Mouse (Mus musculus) brown adipose tissue, adult 24 weeks (tissue): ENCODE data around the gene Cxcl12. TPM values are rescaled to one million over a fixed set of nuclear protein-coding genes. Genes with fewer than 3 reads are reported as not detected.

ENCODE experiments used
- H3K27ac ChIP-seq: fragments of 200-500 bp; replicated peaks from 2 replicates; pipeline ENCODE4 v1.5.1; 2012; ENCODE audit warnings: low read depth, mild to moderate bottlenecking, low read length
- H3K4me1 ChIP-seq: fragments of 200-500 bp; 2 replicates; pipeline ENCODE4 v1.6.1; 2012; ENCODE audit warnings: low read length, mixed read lengths; ENCODE audit not compliant: control insufficient read depth, insufficient read depth, insufficient read length
- H3K4me3 ChIP-seq: fragments of 200-500 bp; 2 replicates; pipeline ENCODE4 v1.5.1; 2012; ENCODE audit warnings: low read depth, mild to moderate bottlenecking, low read length, moderate library complexity; ENCODE audit not compliant: insufficient read depth
- polyA plus RNA-seq: library from polyadenylated mRNA; stranded (reverse); fragments of >200 nt; gene quantifications from 2 replicates; pipeline ENCODE4 v1.2.4, GENCODE M21; 2012; ENCODE audit not compliant: missing spikeins, insufficient read depth, insufficient read length

Gene Cxcl12
- polyA plus RNA-seq, 1 experiment = 46.0 TPM

- H3K27ac ChIP-seq = peak overlapping the region; percentile 71
- H3K4me3 ChIP-seq = peak overlapping the region; percentile 71; the same call in 1 of the 2 replicates
- no peaks in the 10 kb centered on the region for H3K4me1 ChIP-seq
Measured at GRCm38 (mm10) chr6:117166581-117167425, 1.5 kb upstream of the Cxcl12 start.

- Histone ChIP-seq H3K4me1 (no peaks in the 10 kb centered on the region), H3K4me3 (peak overlapping the region; percentile 71), H3K27ac (peak overlapping the region; percentile 71)
Measured at GRCm38 (mm10) chr6:117167426-117167730, 957 bp upstream of the Cxcl12 start.

- Histone ChIP-seq H3K27ac (peak overlapping the region; percentile 66), H3K4me1 (no peaks in the 10 kb centered on the region), H3K4me3 (peak overlapping the region; percentile 71)
Measured at GRCm38 (mm10) chr6:117169051-117169909, 945 bp downstream of the Cxcl12 start.

DNA sequence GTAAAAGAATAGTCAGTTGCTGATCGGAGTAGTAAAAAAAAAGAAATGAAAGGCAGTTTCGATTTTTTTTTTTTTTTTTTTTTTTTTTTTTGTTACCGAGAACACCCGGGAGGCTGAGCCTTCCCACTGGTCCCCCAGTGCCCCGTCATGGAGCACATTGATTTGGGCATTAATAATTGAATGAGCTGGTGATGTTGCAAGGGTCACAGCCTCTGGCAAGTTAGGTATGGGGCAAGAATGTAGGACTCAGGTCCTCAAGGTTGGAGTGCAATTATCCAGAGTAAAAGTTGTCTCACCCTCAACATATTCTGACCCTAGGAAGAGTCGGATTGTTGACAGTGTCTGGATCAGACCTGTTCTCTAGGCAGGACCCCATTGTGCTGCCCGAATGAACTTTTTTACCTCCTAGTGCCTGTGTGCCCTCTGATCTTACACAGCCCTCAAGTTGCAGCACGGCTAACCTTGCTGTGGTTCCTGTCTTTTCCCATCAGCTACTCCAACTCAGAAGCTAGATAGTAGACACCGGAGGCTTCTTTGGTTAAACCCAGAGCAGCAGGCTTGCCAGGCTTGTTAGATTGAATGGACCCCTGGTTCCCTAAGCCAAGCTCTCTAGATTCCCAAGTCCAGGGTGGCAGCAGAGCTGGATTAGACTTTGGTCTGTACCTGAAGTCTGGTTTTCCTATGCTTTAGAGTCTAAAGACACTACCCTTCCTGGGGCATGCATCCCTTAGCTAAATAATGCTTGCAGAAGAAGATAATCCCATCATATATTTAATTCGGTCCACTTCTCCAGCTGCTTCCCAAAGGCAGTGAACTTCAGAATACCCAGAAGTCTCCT lies 1.8 kb downstream of the Cxcl12 start:
- Histone ChIP-seq H3K27ac (peak overlapping the region; percentile 66), H3K4me3 (peak overlapping the region; percentile 71), H3K4me1 (no peaks in the 10 kb centered on the region)

GRCm38 (mm10) chr6:117172358-117172757 lies 4.0 kb downstream of the Cxcl12 start:
- H3K4me1 ChIP-seq = no peaks in the 10 kb centered on the region
- no peak overlapping the region for H3K27ac ChIP-seq
- H3K4me3 ChIP-seq = no peak overlapping the region

GRCm38 (mm10) chr6:117173876-117174275 lies 5.5 kb downstream of the Cxcl12 start:
- Histone ChIP-seq H3K27ac (no peak overlapping the region), H3K4me3 (no peak overlapping the region), H3K4me1 (no peaks in the 10 kb centered on the region)

DNA sequence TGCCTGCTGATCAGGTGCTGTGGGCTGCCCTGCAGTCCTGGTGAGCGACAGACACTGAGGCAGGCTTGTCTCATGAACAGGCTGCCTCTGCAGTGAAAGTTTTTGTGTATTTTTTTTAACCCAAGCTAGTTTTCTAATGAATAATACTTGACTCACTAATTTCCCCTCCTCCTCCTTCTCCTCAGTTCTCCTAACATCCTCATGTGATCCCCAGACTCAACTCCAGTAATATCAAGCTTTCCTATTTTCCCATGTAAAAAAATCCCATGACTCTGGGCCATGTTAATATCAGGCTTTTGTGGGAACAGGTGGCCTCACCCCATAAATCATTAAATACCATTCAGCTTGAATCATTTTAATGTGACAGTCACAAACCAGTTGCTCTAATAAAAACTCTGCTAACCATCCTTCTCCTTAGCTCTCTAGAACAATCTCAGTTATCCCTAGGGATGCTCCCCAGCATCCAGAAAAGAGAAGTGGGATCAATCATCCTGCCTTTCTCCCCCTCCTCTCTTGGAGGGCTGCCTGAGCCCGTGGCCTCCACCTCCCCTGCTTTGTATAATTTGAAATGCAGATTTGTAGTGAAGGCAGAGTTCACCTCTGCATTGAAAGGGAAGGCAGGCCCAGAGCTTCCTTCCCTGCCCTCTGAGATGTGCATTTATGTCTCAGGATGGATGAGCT lies 6.9 kb downstream of the Cxcl12 start:
- no peak overlapping the region for H3K27ac ChIP-seq
- no peaks in the 10 kb centered on the region for H3K4me1 ChIP-seq
- no peak overlapping the region for H3K4me3 ChIP-seq

DNA sequence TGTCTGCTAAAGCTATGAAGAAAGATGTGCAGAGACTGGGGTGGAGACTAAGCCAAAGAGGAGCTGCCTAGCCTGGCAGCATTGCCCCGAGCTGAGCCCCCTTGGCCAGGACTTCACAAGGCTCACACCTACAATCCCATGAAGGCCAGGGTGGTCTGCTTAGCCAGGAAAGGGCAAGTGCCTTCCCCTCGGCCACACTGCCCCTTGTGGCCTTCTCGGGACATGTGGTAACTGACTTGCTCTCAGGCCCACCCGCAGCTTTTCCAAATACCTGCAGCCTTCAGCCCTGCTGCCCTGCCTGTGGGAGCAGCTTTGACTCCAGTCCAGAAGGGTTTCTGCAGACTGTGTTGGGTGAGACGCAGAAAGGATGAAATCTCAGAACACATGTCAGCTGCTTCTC lies 8.1 kb downstream of the Cxcl12 start:
- no peak overlapping the region for H3K27ac ChIP-seq
- H3K4me3 ChIP-seq = no peak overlapping the region
- H3K4me1 ChIP-seq = no peaks in the 10 kb centered on the region

DNA sequence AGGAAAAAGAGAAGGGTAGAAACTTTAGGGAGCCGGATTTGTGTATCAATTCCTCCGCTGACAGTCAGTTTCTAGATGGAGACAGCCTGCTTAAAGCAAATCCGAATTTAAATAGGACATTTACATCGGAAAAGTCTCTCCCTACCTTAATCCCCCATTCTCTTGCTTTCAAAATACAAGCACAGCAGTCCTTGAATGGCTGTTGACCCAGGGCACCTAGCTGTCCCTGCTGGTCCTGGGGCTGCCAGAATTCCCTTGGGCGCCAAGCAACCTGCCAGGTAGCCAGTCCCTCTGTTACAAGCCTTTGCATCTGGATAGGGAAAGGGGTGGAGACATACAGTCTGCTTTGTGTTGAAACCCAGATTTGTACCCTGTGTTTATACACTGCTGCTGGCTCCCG lies 12.0 kb downstream of the Cxcl12 start:
- Histone ChIP-seq H3K27ac (no peak overlapping the region), H3K4me1 (no peaks in the 10 kb centered on the region), H3K4me3 (no peak overlapping the region)

DNA sequence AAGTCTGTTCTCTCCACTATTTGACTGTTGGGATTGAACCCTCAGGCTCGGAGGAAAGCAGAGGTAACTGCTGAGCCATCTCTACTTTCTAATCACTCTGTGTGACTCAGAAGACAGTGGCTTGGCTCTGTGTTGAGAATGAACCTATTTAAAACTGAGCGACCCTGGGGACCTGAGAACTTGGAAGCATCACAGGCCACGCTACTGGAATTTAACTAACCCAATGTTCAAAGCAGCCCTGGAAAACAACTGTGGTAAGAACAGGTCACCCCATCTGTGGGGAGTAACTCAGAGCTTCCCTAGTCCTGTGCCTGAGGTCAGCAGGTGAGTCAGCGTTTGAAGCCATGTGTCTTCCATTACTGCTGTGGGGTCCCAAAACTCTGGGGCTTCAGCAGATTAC lies 17.0 kb downstream of the Cxcl12 start:
- Histone ChIP-seq H3K27ac (no peak overlapping the region), H3K4me3 (no peak overlapping the region), H3K4me1 (no peaks in the 10 kb centered on the region)

- no peak overlapping the region for H3K27ac ChIP-seq
- no peaks in the 10 kb centered on the region for H3K4me1 ChIP-seq
- no peak overlapping the region for H3K4me3 ChIP-seq
Measured at GRCm38 (mm10) chr6:117190453-117190852, 22.1 kb downstream of the Cxcl12 start.

DNA sequence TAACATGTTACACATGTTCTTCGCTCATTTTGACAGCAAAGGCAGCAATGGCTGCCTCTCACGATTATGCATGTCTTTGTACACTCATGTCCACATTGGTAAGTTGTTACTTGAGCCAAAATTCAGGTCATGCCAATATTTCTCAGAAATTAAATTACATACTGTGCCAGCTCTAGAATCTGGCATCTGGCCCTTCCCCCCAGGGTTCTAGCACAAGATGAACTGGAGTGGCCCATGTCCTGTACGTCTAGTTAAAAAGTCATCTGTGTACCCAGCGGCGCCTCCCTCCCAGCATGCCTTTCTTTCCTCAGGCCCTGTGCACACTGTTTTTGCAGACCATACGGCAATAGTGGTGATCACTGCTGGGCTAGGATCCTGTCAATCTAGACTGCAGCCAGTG lies 23.4 kb downstream of the Cxcl12 start:
- no peak overlapping the region for H3K27ac ChIP-seq
- no peaks in the 10 kb centered on the region for H3K4me1 ChIP-seq
- H3K4me3 ChIP-seq = no peak overlapping the region

- H3K4me3 ChIP-seq = no peak overlapping the region
- H3K4me1 ChIP-seq = no peaks in the 10 kb centered on the region
- no peak overlapping the region for H3K27ac ChIP-seq
Measured at GRCm38 (mm10) chr6:117192678-117193077, 24.3 kb downstream of the Cxcl12 start.

GRCm38 (mm10) chr6:117195270-117195669 lies 26.9 kb downstream of the Cxcl12 start:
- no peak overlapping the region for H3K27ac ChIP-seq
- H3K4me1 ChIP-seq = peaks cover 2% of the 10 kb centered on the region; the same call in 1 of the 2 replicates
- no peak overlapping the region for H3K4me3 ChIP-seq
